Mouse (Mus musculus) stomach, embryonic 16.5 days (tissue): ENCODE results near the gene Psmd8. TPM values are rescaled to one million over a fixed set of nuclear protein-coding genes. Genes with fewer than 3 reads are reported as not detected.
"Not testable (repeated sequence)": the region's sequence is repeated elsewhere in the genome, so short reads cannot be mapped to it uniquely, and the experiment has no call there.

Source experiments
- ATAC-seq: fragments of 200-750 bp; cut with Nextera tagmentation; 2 replicates; pipeline ENCODE4 v1.8.0; 2017; ENCODE audit warnings: moderate number of reproducible peaks, moderate TSS enrichment; ENCODE audit not compliant: insufficient read depth, low FRiP score
- H3K27ac ChIP-seq: fragments of 300-500 bp; sonication (generic); 2 replicates; pipeline ENCODE4 v1.5.1; 2014; ENCODE audit warnings: low read length
- H3K27me3 ChIP-seq: fragments of 300-500 bp; sonication (generic); 2 replicates; pipeline ENCODE4 v1.6.1; 2014; ENCODE audit warnings: low read length, control low read depth, mixed read lengths; ENCODE audit not compliant: control insufficient read depth, insufficient read depth
- H3K36me3 ChIP-seq: fragments of 300-500 bp; sonication (generic); 2 replicates; pipeline ENCODE4 v1.6.1; 2014; ENCODE audit warnings: low read length; ENCODE audit not compliant: control insufficient read depth, insufficient read depth
- H3K4me1 ChIP-seq: fragments of 300-500 bp; sonication (generic); 2 replicates; pipeline ENCODE4 v1.6.1; 2014; ENCODE audit warnings: low read length, control low read depth, mixed read lengths; ENCODE audit not compliant: control insufficient read depth, insufficient read depth
- H3K4me2 ChIP-seq: fragments of 300-500 bp; sonication (generic); 2 replicates; pipeline ENCODE4 v1.6.1; 2014; ENCODE audit warnings: low read depth, low read length, mixed read lengths
- H3K4me3 ChIP-seq: fragments of 300-500 bp; sonication (generic); replicated peaks from 2 replicates; pipeline ENCODE4 v1.5.1; 2014; ENCODE audit warnings: mild to moderate bottlenecking, low read length
- H3K9ac ChIP-seq: fragments of 300-500 bp; sonication (generic); 2 replicates; pipeline ENCODE4 v1.6.1; 2014; ENCODE audit warnings: low read length
- H3K9me3 ChIP-seq: fragments of 300-500 bp; sonication (generic); replicated peaks from 2 replicates; pipeline ENCODE4 v1.6.1; 2016; ENCODE audit warnings: low read length, control low read depth; ENCODE audit not compliant: control insufficient read depth
- WGBS: fragments of 180-500 bp; shearing (Covaris S2); extraction: QIAGEN DNeasy Blood & Tissue Kit; methylation state at CpG from one replicate; pipeline ENCODE4 v1.1.7; 2014; 5-methylcytosine and 5-hydroxymethylcytosine counted together
- polyA plus RNA-seq: library from polyadenylated mRNA; unstranded; fragments of >200 nt; fragmentation: Nextera tagmentation; extraction: Ambion mirVana; gene quantifications from 2 replicates; pipeline ENCODE4 v1.2.1, GENCODE M21; 2015

The Psmd8 gene
- polyA plus RNA-seq, 1 experiment from 2014 or later, result 242 TPM

DNA sequence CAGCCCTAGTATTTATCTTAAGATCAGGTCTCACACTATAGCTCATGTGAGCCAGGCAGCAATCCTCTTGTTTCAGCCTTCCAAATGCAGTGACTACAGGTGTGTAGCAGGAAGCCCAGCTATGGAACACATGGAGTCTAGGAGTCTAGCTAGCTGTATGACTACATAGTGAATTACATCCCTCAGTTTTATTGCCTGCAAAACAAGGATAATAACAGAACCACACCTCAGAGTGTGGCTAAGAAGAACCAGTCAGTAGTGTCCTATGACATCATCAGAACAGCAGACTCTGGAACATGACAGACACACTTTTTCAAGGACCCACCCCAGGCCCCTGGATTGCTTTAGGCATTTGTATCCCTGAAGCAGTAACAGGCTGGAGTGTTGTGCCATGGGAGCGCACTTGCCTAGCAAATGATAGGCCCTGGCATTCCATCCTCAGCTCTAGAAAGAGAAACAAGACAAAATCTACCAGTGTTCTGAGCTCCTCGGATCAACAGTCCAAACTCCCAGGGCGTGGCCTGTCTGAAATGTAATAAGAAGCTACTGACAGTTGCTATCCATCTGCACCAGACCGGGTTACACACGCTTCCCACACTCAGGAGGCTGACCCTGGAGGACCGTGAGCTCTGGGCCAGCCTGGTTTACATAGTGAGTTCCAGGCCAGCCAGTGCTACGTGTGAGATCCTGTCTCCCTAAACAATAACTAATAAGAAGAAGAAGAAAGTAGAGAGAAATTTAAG lies 33.7 kb downstream of the Psmd8 start:
- no peaks in the 10 kb centered on the region for H3K4me1 ChIP-seq
- no peak overlapping the region for H3K9ac ChIP-seq
- H3K27ac ChIP-seq, result no peak overlapping the region
- H3K4me3 ChIP-seq, result no peak overlapping the region
- H3K9me3 ChIP-seq, result no peaks in the 10 kb centered on the region
- WGBS, result 75% methylated on average over 7 of the region's 7 CpGs
- no peak overlapping the region for H3K4me2 ChIP-seq
- ATAC-seq, result no peak
- no peaks in the 10 kb centered on the region for H3K27me3 ChIP-seq
- no peaks in the 10 kb centered on the region for H3K36me3 ChIP-seq

DNA sequence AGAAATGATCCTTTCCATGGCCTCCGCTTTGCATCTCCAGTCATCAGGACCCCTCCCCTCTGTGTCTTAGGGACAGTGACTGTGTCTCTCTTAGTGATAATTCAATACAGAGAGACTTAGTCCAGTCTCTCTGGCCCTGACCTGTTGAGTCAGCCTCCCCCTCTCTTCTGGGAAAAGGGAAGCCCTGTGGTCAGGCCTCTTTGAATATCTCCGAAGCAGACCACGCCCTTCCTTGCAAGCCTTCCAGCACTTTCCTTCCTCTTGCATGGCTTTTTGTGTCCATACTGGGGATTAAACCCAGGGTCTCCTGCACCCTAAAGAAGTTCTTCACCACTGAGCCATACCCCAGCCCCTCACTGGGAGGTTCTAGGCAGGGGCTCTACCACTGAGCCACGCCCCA lies 36.5 kb downstream of the Psmd8 start:
- H3K9ac ChIP-seq, result no peak overlapping the region
- H3K36me3 ChIP-seq, result no peaks in the 10 kb centered on the region
- no peaks in the 10 kb centered on the region for H3K9me3 ChIP-seq
- H3K4me2 ChIP-seq, result no peak overlapping the region
- no peak for ATAC-seq
- H3K27me3 ChIP-seq, result no peaks in the 10 kb centered on the region
- WGBS, result 82% methylated on average over 4 of the region's 4 CpGs
- no peak overlapping the region for H3K4me3 ChIP-seq
- H3K27ac ChIP-seq, result no peak overlapping the region
- H3K4me1 ChIP-seq, result no peaks in the 10 kb centered on the region

DNA sequence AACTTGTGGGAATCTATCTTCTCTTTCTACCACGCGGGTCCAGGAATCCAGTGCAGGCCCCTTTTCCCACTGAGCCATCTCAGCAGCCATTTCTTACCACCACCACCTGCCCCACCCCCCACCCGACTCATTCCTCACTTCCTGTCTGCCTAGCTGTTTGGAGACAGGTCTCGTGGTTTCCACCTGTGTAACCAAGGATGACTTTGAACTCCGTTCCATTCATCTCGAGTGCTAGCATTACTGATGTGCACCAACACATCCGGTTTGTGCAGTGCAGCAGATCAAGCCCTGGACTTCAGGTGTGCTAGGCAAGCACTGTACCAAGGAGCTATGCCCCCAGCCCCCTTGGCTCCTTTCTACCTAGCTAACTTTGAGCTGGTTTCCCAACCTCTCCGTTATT lies 39.1 kb downstream of the Psmd8 start:
- no peak for ATAC-seq
- 0 out of 2 replicates have a peak, but pooled peaks cover 3% of the 10 kb centered on the region for H3K4me1 ChIP-seq
- no peaks in the 10 kb centered on the region for H3K27me3 ChIP-seq
- H3K27ac ChIP-seq, result no peak overlapping the region
- no peaks in the 10 kb centered on the region for H3K9me3 ChIP-seq
- H3K9ac ChIP-seq, result no peak overlapping the region
- H3K4me2 ChIP-seq, result no peak overlapping the region
- WGBS, result 72% methylated on average over 8 of the region's 8 CpGs
- no peaks in the 10 kb centered on the region for H3K36me3 ChIP-seq
- no peak overlapping the region for H3K4me3 ChIP-seq

DNA sequence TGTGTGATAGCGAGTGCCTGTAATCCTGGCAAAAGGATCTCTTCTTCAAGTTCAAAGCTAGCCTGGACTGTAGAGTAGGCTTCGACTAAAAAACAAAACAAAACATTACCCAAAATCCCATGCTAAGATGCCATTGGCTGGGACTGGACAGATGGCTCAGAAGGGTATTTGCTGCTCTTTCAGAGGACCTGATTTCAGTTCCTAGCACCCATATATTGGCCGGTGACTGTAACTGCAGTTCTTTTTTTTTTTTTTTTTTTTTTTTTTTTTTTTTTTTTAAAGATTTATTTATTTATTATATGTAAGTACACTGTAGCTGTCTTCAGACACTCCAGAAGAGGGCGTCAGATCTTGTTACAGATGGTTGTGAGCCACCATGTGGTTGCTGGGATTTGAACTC lies 41.3 kb downstream of the Psmd8 start:
- WGBS, result 88% methylated on average over 3 of the region's 4 CpGs
- H3K9ac ChIP-seq, H3K27ac ChIP-seq, H3K4me3 ChIP-seq, H3K4me1 ChIP-seq, ATAC-seq, H3K27me3 ChIP-seq, H3K4me2 ChIP-seq, H3K36me3 ChIP-seq, H3K9me3 ChIP-seq: not testable (repeated sequence)

DNA sequence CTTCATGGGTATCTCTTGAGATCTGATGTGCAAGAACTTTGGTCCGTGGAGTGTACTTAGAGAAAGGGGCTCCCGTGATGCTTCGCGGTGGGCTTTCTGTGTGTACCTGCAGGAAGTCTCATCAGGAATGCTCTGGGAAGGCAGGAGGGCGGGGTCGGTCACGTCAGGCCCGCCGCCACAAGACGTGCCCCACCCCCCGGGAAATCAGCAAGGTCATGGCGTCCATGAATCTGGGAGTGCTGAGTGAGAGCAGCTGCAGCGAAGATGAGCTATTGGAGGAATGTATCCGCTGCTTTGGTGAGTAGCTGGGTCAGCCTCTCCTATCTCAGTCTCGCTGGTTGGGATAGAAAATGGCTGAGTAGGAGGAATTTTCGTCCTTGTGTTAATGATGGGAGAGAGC lies 43.1 kb downstream of the Psmd8 start:
- Histone ChIP-seq H3K4me1 (peaks cover 3% of the 10 kb centered on the region; the same call in 1 of the 2 replicates), H3K9ac (no peak overlapping the region), H3K27ac (no peak overlapping the region), H3K27me3 (peaks cover 3% of the 10 kb centered on the region; the same call in 1 of the 2 replicates), H3K4me3 (no peak overlapping the region), H3K4me2 (no peak overlapping the region), H3K36me3 (no peaks in the 10 kb centered on the region), H3K9me3 (no peaks in the 10 kb centered on the region)
- 37% methylated on average over 16 of the region's 16 CpGs for WGBS
- ATAC-seq, result no peak

DNA sequence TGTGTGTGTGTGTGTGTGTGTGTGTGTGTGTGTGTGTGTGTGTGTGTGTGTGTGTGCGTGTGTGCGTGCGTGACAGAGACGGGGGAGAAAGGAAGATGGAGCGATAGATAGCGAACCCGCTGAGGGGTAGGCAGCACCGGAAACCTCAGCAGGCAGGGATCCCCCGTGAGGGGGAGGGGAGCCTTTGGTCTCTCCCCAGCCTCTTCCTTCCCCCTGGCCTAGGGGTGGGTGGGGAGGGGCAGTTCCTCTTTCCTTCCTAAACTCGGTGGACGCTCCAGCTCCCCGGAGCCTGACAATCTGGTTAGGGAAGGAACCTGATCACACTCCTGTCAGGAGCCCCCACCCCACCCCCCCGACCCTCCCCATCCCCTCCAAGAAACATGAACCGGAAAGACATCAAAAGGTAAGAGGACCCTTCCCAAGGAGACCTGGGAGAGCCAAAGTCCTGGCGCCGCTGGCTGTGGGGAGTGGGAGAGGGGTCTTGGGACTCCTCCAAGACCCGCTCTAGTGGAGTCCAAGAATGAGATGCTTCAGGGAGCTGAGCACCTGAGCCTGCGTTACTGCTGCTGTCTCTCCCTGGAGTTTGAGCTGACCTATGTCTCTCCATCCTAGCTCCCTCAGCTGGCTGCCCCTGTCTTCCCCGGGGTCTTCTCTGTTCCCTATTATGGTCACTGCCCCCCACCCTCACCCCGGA lies 45.7 kb downstream of the Psmd8 start, which contains the start of gene Rasgrp4:
Rasgrp4 (plus strand) TSS at position 159 of the 694 bp plus-strand sequence.
- Histone ChIP-seq H3K9ac (peak within 1 kb of the TSS; percentile 44; the same call in 1 of the 2 replicates), H3K27me3 (peaks cover 3% of the 10 kb centered on the region; the same call in 1 of the 2 replicates), H3K4me3 (peak within 1 kb of the TSS; percentile 19; the same call in 1 of the 2 replicates), H3K36me3 (no peaks in the 10 kb centered on the region), H3K27ac (no peak within 1 kb of the TSS), H3K4me1 (peaks cover 3% of the 10 kb centered on the region; the same call in 1 of the 2 replicates), H3K4me2 (peak within 1 kb of the TSS; percentile 51), H3K9me3 (no peaks in the 10 kb centered on the region)
- ATAC-seq, result peak; percentile 60; the same call in 1 of the 2 replicates
- WGBS, result 3% methylated on average over 13 of the region's 20 CpGs

DNA sequence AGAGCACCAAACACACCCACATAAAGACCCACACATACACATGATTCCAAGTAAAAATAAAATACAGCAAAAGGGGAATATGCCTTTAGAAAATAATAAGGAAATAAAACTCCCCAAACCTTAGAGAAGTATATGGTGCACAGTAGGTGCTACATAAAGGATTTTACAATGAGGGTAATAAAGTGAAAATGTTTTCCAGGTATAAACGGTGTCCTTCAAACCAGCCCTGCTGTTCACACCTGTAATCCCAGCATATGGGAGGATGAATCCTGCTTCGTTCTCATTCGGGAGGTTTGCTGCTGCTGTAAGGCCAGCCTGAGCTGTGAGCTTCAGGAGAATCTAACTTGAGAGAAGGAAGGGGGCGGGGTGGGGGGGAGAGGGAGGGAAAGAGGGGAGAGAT lies 46.3 kb downstream of the Psmd8 start:
- Histone ChIP-seq H3K4me2 (peak overlapping the region; percentile 51), H3K27me3 (peaks cover 3% of the 10 kb centered on the region; the same call in 1 of the 2 replicates), H3K4me1 (peaks cover 3% of the 10 kb centered on the region; the same call in 1 of the 2 replicates), H3K4me3 (no peak overlapping the region), H3K27ac (no peak overlapping the region), H3K9ac (no peak overlapping the region), H3K9me3 (no peaks in the 10 kb centered on the region), H3K36me3 (no peaks in the 10 kb centered on the region)
- no peak for ATAC-seq
- 5% methylated on average over 4 of the region's 4 CpGs for WGBS

DNA sequence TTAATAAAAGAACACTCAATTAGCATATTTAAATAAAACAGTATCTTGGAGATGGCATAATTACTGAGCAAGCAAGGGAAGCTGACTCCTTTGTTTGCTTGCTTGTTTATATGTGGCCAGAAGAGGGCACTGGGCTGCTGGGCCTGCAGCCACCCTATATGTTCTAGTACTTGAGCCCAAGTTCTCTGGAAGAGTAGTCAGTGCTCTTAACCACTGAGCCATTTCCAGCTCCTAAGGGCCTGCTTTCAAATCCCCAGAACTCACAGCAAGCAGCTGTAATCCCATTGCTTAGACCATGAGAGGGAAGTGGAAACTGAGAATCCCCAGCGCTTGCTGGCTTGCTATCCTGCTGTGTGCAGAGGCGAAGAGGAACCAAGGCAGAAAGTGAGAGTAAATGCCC lies 51.8 kb downstream of the Psmd8 start:
- H3K36me3 ChIP-seq, result no peaks in the 10 kb centered on the region
- no peaks in the 10 kb centered on the region for H3K9me3 ChIP-seq
- no peak for ATAC-seq
- H3K4me3 ChIP-seq, result no peak overlapping the region
- no peak overlapping the region for H3K9ac ChIP-seq
- no peaks in the 10 kb centered on the region for H3K27me3 ChIP-seq
- H3K4me1 ChIP-seq, result peaks cover 8% of the 10 kb centered on the region
- 69% methylated on average over 2 of the region's 2 CpGs for WGBS
- no peak overlapping the region for H3K27ac ChIP-seq
- H3K4me2 ChIP-seq, result no peak overlapping the region
